Mouse (Mus musculus): ENCODE data around the gene Sema3f. TPM values are rescaled to one million over a fixed set of nuclear protein-coding genes. Genes with fewer than 3 reads are reported as not detected.

Sema3f gene
- total RNA-seq, 2 experiments from 2014 or later = 4.9 to 6.1 TPM

DNA sequence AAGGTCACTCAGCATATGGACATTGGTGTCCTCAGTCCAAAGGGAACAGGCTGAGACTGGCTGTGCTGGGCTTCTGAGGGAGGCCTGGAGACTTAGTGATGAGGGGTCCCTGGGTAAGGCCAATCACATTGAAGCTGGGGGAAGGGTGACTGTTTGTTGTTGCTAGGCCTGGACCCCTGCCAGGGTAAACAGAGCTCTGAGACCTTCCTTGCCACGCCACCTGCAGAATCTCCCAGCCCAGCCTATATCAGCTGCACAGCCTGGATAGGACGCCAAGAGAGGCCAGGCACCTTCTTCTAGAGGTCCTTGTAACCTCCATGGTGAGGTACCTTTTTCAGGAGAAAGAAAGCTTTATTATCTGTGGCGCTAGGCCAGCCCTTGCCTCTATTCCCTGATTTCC is 41.4 kb downstream of the Sema3f start:
- DNase-seq = no peak

DNA sequence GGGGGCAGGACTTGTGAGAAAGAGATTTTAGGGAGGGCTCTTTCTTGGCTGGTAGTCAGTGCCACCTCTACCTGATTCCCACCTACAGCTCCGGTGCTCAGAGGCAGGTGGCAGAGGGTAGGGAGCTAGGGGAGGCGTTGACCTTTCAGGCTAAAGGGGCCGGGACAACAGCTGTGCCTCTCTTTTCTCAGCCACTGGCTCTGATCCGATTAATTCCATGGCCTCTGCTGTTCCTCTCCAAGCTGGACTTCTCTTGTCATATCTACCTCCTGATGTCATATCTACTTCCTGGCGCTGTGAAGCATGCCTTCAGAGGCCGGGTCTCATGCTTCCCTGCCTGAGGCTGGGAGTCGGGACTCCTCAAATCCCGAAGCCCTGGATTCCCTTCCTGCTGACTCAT is 42.3 kb downstream of the Sema3f start:
- DNase-seq = no peak
- intact Hi-C loops (cut with DNase I) = no loop called here

More for the DNA sequence above, 41.4 kb downstream of the Sema3f start:
- intact Hi-C loops (cut with DNase I) = no loop called here

- intact Hi-C loops (cut with DNase I) = no loop called here
- DNase-seq = peak; percentile 58 to 73
Measured at GRCm38 (mm10) chr9:107667219-107667618, 43.1 kb downstream of the Sema3f start.

DNA sequence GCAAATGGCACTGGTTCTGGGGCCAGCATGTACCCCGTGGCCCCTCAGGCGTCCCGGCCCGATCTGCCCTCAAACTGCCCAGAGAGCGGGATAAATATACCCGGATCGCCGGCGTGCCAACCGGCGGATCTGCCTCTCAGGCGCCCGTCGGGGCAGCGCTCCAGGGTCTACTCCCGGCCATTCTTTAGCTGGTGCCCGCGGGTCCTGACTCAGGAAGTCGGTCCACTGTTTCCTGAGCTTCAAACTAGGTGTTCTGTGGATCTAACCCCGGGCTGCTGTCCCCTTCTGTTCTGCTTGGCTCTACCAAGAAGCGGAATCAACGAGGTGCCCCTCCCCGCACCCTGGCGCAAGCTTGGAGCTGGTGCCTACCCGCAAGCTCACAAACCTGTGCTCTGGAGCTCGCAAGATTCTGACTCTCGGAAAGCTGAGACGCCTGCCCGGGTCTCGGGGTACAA is 43.5 kb downstream of the Sema3f start:
- DNase-seq = peak; percentile 54 to 55
- intact Hi-C loops (cut with DNase I) = no loop called here

GRCm38 (mm10) chr9:107665308-107665707 is 45.0 kb downstream of the Sema3f start:
- no peak for DNase-seq
- intact Hi-C loops (cut with DNase I) = no loop called here

DNA sequence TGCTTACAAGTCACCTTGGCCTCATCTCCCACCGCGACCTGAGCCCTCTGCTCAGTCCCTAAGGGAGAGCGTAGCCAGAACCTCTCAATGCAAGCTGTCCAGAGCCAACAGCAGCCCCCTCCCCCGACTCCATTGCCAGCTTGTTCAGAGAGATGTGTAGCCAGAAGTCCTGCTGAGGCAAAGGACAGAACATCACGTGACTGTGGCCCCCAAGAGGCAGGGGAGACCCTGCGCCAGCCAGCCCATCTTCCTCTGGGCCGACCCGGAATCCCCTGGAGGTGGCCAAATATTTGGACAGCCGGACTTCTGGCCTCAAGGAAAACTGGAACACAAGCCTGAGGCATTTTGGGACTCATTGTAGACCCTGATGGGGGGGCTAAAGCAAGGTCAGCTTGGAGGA is 46.8 kb downstream of the Sema3f start:
- no peak for DNase-seq
- intact Hi-C loops (cut with DNase I) = no loop called here

DNA sequence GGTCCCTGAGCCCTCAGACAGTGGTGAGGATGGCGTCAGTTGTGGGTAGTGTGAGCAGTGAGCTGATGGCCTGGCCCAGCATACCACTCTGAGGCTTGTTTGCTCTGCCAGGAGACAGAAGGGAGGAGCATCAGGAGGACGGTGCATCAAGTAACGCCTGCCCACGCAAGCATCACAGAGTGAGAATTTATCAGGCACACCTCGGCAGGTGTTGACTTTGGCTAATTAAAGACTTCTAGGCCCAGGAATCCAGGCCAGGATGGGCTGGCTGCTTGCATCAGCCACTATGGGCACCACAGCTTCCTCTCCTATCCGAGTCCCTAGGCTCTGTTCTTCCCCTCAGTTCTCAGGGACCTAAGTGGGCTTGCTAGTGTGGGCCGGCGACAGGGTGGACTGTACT is 47.9 kb downstream of the Sema3f start:
- no peak for DNase-seq
- intact Hi-C loops (cut with DNase I) = no loop called here

- intact Hi-C loops (cut with DNase I) = no loop called here
- no peak for DNase-seq
Measured at GRCm38 (mm10) chr9:107660777-107661176, 49.5 kb downstream of the Sema3f start.

DNA sequence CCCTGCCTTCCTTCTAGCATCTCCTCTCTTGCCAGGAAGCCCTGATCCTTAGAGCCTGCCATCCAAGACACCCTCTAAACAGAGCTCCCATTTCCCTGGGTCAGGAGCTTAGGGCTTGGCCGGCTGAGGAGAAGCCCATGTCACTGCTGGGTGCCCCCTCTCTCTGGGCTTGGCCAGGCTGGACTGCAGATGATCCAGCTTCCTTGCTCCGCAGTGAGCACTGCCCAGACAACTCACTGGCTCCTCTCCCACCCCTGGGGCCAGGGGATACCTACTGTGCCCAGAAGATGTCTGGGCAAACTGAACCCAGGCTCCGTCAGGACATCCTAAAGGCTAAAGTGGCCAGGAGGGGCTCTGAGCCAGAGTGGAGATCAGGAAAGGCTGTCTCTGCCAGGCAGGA is 50.3 kb downstream of the Sema3f start:
- DNase-seq = no peak
- intact Hi-C loops (cut with DNase I) = no loop called here

DNA sequence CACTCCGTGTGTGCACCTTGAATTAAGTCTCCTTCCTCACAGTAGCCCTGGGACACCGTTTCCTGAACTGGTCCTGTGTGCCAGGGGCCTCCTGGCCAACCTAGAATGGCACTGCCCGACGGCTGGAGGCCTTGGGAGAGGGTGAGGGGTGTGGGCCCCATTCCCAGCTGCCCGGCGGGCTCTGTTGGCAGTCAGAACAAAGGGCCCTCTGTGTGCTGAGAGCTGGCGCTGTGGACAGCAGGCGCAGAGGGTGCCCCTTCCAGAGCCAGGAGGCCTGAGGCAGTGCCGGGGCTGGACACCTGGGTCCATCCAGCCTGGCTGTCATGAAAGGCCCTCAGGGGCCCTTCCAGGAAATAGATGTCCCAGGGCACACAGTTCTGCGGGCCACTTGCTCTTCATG is 50.7 kb downstream of the Sema3f start:
- intact Hi-C loops (cut with DNase I) = no loop called here
- no peak for DNase-seq

GRCm38 (mm10) chr9:107658096-107658495 is 52.2 kb downstream of the Sema3f start:
- intact Hi-C loops (cut with DNase I) = no loop called here
- DNase-seq = no peak

- intact Hi-C loops (cut with DNase I) = no loop called here
- DNase-seq = no peak
Measured at GRCm38 (mm10) chr9:107657144-107657543, 53.1 kb downstream of the Sema3f start.

- DNase-seq = no peak
- intact Hi-C loops (cut with DNase I) = no loop called here
Measured at GRCm38 (mm10) chr9:107654585-107654984, 55.7 kb downstream of the Sema3f start.

GRCm38 (mm10) chr9:107653474-107653873 is 56.8 kb downstream of the Sema3f start:
- intact Hi-C loops (cut with DNase I) = no loop called here
- DNase-seq = no peak

GRCm38 (mm10) chr9:107650708-107651481 is 59.4 kb downstream of the Sema3f start:
- no peak for DNase-seq
- intact Hi-C loops (cut with DNase I) = loop anchor here (1.0 kb wide), 1 partner anchor 22 kb away; no protein-coding TSS in a partner anchor

DNA sequence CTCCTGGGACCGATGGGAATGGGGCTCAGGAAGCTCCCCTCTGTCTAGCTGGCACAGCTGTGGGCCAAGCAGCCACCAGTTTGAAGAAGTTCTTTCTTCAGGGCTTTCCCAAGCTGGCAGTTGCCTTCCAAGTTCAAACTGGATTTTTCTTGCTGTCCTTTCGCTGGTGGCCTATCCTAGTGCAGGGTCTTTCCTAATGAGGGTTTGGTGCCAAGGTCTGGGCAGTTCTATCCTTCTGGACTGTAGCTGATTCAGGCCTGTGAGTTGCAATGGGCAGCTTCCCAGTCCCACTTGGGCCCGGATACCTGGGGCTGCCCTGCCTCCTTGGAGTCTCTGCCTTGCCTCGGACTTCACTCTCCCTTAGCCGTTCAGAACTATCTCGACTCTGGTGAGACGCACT is 60.0 kb downstream of the Sema3f start:
- DNase-seq = no peak
- intact Hi-C loops (cut with DNase I) = no loop called here

- intact Hi-C loops (cut with DNase I) = no loop called here
- DNase-seq = no peak
Measured at GRCm38 (mm10) chr9:107648767-107649166, 61.5 kb downstream of the Sema3f start.

DNA sequence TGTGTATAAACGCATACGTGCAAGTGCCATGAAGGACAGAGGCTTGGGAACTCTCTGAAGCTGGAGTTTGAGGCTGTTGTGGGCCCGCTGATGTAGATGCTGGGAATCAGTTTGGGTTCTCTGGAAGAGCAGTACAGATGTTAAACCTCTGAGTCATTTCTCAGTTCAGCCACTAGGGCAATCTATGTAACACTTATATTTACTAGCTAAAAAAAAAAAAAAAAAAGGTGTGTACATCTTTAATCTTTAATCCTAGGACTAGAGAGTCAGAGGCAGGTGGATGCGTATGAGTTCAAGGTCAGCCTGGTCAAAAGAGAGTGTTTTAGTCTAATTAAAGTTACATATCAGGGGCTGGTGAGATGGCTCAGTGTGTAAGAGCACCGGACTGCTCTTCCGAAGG is 63.3 kb downstream of the Sema3f start:
- DNase-seq = no peak
- intact Hi-C loops (cut with DNase I) = no loop called here

- intact Hi-C loops (cut with DNase I) = loop anchor here (1.0 to 2.0 kb wide), 3 partner anchors 19 to 43 kb away; no protein-coding TSS in a partner anchor
- peak; percentile 63 to 69 for DNase-seq
Measured at GRCm38 (mm10) chr9:107645577-107645976, 64.7 kb downstream of the Sema3f start.

GRCm38 (mm10) chr9:107645153-107645510 is 65.1 kb downstream of the Sema3f start:
- intact Hi-C loops (cut with DNase I) = loop anchor here (1.0 to 2.0 kb wide), 3 partner anchors 18 to 43 kb away; no protein-coding TSS in a partner anchor

DNA sequence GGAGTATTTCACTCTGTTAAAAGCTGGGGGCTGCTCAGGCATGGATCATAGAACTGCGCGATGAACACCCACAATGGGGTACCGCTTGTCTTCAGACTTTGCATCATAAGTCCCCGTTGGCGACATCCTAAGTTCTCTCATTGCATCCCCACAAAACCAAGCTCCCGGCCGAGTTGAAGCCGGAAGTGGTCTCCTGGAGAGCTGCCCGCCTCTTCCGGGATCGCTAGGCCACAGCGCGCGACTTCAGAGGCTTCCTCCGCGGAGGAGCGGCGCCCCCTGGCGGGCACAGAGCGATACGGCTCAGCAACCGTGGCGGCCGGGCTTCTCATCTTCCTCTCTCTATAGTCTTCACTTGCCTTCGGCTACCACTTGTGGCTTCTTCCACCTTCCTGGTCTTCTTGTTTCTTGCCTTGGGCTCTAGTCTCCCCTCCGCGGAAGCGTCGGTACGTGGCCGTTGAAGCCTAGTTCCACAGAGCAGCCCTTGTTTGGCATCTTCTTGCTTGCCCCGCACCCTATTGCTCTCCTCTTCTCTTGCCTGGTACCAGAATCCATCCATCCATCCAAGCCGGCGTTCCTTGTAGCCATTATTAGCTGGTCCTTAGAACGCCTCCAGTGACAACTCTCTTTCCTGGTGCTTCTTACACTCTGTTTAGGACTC is 65.7 kb downstream of the Sema3f start:
- intact Hi-C loops (cut with DNase I) = loop anchor here (1.0 to 2.0 kb wide), 3 partner anchors 18 to 42 kb away; no protein-coding TSS in a partner anchor
- DNase-seq = peak; percentile 88 to 91

More at GRCm38 (mm10) chr9:107645153-107645510, 65.1 kb downstream of the Sema3f start:
- DNase-seq = no peak
